Mouse (Mus musculus): Measurements from ENCODE around the gene Nfe2.
"Not testable (repeated sequence)": the region's sequence is repeated elsewhere in the genome, so short reads cannot be mapped to it uniquely, and the experiment has no call there.

Gene Nfe2

DNA sequence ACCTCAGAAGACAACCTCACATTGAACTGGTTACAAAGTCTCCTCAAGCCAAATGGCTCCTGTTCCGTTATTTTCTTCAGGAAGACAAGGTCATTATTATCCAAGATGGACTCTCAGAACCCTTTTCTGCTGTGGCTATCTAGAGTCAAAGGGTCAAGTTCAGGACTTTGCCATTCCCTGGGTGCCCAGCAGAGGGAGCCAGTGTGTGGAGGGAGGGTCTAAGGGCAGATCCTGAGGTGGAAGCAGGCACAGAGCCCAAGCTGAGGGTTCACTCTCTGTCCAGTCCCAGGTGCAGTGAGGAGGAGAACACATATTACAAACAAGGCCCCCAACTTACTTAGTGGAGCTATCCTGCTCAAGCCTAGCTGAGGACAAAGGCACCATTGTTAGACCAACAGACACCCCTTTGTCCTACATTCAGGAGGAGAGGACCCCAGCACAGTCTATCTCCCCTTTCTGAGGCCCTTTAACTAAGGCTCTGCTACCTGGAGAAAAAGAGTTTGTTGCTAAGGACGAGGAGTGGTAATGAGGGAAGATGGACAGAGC lies 7.9 kb downstream of the Nfe2 start:
- DNase-seq (ENCODE audit: low spot score in 2 of 2) = peak; percentile 33 to 40

DNA sequence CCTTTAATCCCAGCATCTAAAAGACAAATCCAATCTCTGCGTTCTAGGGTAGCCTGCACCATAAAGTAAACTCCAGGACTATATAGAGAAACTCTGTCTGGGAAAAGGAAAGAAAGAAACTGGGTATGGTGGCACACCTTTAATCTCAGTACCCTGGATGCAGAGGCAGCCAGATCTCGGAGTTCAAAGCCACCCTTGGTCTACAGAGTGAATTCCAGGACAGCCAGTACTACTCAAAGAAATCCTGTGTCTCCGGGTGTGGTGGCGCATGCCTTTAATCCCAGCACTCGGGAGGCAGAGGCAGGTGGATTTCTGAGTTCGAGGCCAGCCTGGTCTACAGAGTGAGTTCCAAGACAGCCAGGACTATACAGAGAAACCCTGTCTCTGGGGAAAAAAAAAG lies 8.7 kb downstream of the Nfe2 start:
- not testable (repeated sequence) for DNase-seq (ENCODE audit: low spot score in 2 of 2)

DNA sequence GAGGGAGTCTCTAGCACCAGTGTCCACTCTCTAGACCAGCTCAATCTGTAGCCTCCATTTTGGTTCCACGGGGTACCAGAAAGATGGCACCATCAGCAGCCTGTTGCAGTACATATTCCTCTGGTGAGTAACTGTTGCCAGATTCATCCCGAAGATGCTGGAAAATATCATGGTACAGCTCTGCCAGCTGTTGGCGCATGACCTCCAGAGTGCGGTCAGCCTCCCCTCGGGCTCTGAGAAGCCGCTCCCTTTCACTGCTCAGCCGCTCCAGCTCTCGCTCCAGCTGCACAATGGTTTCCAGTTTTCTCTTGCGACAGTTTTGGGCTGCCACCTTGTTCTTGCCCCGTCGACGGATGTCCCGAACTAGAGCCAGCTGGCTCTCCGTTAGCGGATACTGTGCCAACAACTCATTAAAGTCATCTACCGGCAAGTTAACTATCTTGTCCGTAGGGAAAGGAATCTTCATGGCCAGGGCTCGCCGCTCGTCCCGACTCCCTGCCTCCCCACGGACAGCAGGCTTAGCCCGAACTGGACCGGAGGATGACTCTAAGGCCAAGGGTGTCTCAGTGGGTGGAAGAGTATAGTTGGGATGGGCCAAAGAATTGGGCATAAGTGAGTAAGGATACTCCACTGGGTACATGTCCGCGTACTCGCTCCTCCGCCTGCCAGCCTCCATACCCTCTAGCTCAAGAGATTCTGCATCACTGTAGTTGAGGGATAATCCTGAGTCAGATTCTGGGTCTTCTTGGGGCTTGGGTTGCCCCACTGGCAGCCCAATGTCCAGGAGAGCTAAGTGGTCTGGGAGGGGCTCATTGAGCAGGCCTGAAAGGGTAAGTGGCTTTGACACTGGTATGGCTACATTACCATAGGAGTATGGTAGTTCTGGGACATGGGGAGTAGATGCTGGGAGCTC lies 9.5 kb downstream of the Nfe2 start:
- DNase-seq (ENCODE audit: low spot score in 2 of 2) = no peak

DNA sequence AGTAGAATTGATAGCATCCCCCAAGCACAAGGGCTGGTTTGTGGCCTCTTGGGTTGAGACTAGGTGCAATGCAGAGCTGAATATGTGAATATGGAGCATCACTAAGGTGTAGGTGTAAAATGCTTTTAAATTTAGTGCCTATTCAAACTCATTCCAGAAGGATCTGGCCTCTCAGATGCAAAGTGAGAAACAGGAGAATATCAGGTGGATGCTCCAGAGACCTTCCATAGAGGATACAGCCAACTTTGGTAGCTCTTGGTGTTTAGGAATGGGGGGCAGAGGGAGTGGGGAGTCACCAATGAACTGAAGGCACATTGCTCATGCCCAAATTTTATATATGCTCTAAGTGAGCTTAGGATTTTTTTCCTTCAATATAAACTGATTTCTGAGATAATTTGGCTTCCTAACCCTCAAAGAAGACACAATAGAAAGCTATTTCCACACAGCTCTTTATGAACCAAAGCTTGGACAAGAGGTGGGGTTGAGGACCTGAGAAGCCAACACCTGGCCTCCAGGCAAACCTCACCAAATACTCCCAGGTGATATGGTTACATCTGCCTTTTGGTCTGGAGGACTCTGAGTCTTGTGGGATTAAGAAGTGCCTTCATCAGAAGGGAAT lies 10.3 kb downstream of the Nfe2 start:
- DNase-seq (ENCODE audit: low spot score in 2 of 2) = no peak

DNA sequence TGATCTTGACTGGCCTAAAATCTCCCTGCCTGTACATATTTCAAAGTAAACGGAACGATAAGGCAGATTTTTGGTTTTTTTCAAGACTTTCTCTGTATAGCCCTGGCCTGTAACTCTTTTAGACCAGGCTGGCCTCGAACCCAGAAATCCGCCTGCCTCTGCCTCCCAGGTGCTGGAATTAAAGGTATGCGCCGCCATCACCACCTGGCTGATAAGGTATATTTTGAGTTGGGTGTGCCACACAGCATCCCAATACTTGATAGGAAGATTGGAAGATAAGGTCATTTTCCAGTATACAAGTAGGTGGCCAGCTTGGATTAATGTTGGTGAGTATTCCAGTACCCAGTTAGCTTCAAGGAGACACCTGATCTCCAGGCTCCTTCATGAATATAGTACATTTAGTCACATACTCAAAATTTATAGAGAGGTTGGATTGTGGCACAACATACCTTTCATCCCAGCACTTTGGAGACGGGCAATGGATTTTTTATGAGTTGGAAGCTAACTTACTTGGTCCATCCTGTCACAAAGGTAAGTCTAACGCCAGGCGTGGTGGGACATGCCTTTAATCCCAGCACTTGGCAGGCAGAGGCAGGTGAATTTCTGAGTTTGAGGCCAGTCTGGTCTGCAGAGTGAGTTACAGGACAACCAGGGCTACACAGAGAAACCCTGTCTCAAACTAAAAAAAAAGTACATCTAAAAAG lies 11.0 kb downstream of the Nfe2 start:
- no peak for DNase-seq (ENCODE audit: low spot score in 2 of 2)

DNA sequence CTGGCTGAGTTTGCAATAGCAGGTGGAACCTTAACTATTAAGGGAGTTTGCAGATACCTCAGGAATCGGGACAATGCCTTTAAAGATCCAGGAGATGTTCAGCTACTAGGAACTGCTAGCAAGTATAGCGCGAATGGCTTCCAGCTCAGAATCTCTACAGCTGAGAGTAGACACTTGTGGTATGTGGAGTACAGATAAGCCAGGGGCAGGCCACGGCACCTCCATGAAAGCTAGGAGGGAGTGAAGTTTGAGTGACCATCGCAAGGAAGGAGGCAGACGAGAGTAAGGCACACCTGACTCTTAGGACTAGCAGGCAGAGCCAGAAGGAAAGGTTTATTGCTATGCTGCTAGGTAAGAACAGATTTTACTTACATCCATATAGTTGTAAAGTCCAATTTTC lies 12.6 kb downstream of the Nfe2 start:
- DNase-seq (ENCODE audit: low spot score in 2 of 2) = no peak

DNA sequence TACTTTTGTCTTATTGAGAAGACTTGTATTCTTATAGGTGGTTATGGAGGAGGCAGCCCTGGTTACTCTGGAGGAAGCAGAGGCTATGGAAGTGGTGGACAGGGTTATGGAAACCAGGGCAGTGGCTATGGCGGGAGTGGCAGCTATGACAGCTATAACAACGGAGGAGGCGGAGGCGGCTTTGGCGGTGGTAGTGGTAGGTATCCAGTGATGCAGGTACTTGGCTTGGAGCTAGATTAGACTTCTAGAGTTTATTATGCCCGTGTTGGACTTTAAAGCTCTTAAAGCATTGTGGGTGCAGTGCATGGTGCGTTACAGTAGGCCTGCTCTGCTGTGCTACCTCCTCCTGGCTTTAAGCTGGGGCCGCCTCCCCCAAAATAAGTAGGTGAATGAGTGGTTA lies 15.3 kb downstream of the Nfe2 start:
- DNase-seq (ENCODE audit: low spot score in 2 of 2) = no peak

DNA sequence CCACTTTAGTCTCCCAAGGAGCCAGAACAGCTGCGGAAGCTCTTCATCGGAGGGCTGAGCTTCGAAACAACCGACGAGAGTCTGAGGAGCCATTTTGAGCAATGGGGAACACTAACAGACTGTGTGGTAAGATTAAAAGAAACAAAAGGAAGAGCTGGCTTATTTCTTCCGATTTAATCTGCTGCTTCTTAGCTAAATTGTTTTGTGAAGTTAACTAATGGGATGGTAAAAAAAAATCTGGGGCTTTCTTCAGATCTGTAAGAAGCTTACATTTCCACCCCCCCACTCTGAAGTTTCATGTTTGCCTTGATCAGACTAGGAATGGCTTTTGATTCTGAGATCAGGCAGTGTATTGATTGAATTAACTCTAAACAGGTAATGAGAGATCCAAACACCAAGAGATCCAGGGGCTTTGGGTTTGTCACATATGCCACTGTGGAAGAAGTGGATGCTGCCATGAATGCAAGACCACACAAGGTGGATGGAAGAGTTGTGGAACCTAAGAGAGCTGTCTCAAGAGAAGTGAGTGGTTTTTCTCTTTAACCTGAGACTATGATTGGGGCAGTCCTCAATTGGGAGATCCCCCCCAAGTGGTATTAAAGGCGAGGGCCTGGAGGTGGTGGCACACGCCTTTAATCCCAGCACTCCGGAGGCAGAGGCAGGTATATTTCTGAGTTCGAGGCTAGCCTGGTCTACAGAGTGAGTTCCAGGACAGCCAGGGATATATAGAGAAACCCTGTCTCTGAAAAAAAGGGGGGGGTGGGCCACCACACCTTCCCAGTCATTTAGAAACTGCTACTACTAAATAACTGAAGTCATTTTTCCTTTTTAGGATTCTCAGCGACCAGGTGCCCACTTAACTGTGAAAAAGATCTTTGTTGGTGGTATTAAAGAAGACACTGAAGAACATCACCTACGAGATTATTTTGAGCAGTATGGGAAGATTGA lies 16.9 kb downstream of the Nfe2 start:
- DNase-seq (ENCODE audit: low spot score in 2 of 2) = not testable (repeated sequence)

DNA sequence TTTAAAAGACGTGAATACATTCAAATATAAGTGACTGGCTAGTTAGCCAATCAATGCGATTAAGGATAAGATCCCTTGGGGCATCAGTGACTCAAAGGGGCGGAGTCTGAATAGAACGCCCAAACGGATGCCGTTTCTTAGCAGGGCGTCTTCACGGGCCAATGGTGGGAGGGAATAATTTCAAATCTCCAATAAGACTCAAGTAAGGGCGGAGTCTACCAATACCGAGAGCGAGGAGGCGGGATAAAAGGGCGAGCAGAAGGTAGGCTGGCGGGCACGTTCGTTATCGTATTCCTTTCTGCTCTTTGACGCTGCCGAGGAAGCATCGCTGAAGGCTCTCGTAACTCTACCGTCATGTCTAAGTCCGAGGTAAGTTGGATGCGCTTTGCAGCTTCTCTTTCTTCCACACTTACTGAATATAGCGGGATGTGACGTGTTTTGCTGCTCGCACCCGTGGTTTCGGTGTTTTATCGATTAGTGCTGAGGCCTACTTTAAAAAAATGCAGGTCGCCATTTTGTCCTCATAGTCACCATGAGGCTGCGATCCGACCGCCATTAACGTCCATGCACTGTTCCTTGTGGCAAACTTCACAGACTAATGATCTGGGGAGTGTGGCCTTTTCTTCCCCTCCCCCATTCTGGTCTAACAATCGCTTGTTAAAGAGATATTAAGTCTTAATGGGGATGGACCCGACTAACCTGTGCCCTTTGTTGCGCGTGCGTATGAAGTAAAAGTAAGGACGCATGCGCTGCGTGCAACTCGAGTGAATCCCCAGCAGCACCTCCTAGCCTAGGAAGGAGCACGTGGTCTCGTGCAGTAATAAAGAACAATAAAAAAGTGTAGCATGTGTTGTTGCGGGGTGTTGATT lies 17.8 kb downstream of the Nfe2 start, which contains the start of gene Hnrnpa1:
Gene Hnrnpa1 (plus strand): TSS at position 273 of the 869 bp plus-strand sequence.
- peak; percentile 92 to 96 for DNase-seq (ENCODE audit: low spot score in 2 of 2)

DNA sequence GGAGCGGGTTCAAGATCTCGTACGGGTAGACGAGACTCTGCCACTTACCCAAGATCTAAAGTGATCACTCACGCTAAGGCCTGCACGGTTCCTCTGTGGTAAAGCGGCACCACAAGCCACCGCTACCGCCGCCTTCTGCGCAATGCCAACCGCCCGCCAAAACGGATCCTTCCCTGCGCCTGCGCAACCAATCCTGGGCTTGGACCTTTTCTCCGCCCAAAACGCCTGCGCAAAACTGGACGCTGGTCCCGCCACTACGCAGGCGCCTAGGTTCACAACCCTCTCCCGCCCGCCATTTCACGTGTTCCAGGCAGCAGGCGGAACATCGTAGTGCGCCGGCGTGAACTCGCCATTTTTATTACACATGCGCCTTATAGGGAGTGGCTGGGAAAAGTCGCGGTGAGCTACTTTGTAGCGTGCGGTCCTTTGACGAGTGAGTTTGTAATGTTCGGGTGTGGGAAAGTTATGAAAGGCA lies 18.5 kb downstream of the Nfe2 start, which contains the start of gene Cbx5:
Gene Cbx5 (minus strand): TSS at position 132 of the 475 bp plus-strand sequence.
- peak; percentile 99 for DNase-seq (ENCODE audit: low spot score in 2 of 2)

DNA sequence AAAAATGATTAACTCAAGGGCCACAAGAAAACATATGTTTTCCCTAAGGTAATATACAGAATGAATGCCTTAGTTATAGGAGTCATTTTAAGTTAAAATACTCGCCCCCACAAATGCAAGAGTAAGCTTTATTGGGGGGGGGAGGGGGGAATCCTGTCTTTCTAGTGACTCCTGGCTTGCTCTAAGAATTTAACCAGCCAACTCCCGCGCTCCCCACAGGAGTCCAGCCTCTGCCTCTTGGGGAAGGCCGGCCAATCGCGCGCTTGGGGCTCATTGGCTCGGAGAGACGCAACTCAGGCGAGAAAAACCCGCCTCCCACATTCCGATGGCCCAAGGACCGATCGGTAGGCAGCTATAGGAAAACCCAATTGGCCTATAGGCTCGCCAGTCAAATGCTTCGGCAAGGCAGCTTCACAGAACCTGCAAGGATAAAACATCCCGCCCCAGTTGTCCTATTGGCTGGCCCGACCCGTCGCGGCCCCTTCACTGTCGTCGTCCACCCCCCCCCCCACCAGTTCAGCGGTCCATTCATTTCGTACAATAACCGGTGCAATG lies 19.0 kb downstream of the Nfe2 start:
- DNase-seq (ENCODE audit: low spot score in 2 of 2) = peak; percentile 89 to 96

DNA sequence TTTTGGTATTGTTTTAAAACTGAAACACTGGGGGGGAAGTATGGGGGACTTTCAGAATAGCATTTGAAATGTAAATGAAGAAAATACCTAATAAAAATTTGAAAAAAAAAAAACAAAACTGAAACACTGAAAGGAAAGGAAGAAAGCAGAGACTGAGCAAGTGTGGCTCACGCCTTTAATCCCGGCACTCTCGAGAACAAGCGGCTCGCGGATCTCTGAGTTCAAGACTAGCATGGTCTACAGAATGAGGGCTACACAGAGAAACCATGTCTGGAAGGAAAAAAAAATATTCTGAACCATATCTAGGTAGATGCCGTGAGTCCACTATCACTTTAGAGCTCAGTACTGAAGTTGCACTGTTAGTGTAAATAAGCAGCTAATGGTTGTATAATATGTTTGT lies 20.9 kb downstream of the Nfe2 start:
- DNase-seq (ENCODE audit: low spot score in 2 of 2) = no peak

DNA sequence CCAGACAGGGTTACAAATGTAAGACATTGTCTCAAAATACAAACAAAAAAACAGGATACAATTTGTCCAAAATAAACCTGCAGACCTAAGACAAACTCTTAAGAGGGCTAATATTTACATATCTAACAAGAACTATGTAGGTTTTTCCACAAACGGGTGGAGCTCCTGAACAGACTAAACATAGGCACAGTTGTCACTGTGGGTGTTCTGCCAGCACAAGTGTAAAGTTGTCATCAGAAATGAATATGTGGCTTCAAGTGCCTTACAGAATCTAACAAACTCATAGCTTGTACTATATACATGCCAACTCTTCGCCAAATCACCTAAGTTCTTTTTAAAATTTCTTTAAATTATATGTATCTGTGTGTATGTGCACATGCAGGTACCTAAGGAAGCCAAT lies 25.1 kb downstream of the Nfe2 start:
- peak in 1 of 2 experiments; percentile 62 for DNase-seq (ENCODE audit: low spot score in 2 of 2)

DNA sequence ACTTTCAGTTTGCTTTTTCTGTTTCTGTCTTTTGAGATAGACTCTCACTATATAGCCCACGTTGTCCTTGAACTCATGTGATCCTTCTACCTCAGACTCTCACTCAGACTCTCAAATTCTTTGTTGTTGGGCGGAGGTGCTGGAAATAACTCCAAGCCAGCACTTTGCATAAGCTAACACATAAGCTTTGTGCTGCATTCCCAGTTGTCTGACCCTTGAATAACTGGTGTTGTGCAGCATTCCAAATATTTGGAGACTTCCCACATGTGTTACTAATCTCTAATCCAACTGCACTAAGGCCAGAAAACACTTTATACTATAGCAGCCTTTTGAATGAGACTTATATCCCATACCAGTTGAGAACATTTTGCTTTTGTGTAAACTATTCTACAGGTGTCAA lies 29.3 kb downstream of the Nfe2 start:
- no peak for DNase-seq (ENCODE audit: low spot score in 2 of 2)

DNA sequence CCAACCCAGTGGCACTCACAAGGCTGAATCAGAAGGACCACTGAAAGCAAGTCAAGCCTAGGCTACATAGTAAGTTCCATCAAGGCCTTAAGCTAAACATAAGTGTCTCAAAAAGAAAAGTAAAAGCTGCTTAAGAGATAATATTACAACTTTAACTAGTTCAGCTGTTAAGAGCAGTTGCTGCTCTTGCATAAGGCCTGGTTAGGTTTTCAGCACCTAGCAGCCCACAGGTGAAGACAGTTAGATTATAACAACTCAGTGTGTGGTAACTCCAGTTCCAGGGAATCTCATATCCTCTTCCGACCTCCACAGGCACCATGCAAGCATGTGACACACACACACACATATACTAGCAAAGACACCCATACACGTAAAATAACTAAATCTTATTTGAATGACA lies 30.6 kb downstream of the Nfe2 start:
- DNase-seq (ENCODE audit: low spot score in 2 of 2) = no peak

DNA sequence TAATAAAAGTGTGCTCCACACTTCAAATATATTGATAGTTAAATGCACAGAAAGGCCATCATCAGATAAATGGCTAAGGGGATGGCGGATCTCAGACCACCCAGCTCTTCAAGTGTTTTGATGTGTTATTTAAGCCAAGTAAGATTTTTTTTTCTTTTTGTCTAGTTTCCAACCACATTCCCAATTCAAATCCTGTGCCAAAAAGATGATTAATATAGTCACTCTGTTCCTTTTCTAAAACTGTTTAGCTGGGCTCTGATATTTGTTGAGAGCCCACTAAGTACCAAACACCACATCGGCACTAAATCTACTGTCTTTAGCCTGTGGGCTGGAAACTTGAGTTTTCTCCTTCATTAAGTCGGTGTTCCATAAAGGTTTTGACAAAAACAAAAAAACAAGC lies 31.2 kb downstream of the Nfe2 start:
- DNase-seq (ENCODE audit: low spot score in 2 of 2) = no peak

DNA sequence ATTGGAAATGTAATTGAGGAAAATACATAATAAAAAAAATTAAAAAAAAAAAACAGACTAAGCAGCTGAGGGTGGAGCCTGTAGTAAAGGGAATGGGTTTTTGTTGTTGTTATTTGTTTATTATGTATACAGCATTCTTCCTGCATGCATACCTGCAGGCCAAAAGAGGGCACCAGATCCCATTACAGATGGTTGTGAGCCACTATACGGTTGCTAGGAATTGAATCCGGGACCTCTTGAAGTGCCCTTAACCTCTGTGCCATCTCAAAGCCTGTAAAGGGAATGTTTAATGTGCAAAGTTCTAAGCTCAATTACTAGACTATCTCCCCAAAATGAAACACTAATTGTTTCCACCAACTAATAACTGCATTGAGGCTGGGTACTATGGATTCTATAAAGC lies 34.0 kb downstream of the Nfe2 start:
- no peak for DNase-seq (ENCODE audit: low spot score in 2 of 2)

DNA sequence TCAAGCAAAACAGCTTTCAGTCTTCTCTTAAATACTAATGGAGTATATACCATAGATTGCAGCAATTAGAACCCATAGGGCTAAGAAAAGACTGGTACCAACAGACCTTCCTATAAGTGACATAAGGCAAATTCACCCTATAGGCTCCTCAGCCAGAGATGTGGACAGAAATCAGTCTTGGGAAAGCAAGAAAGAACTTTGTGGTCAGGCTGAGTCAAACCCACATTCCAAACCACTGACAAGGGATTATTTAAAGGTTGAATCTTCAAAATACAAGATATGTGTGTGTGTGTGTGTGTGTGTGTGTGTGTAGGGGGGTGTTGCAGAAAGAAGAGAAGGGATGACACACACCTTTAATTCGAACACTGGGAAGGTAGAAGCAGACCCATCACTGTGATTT lies 36.8 kb downstream of the Nfe2 start:
- DNase-seq (ENCODE audit: low spot score in 2 of 2) = no peak

DNA sequence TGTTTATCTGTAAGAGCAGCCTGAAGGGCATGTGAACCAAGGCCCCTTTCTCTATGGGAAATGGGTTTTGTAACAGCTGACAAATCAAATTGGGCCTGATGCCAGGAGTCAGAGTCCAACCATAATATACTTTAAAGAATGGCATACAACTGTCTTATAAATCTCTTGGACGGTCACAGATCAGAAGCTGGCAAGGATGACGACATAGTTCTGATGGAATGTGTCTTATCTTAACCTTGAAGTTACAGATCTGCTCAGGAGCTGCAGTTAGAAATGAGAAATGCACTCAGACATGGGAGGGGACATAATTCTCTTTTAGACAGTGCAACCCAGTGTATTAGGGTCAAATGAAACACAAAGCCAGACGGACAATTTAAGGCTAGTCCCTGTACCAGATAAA lies 37.4 kb downstream of the Nfe2 start:
- DNase-seq (ENCODE audit: low spot score in 2 of 2) = no peak

DNA sequence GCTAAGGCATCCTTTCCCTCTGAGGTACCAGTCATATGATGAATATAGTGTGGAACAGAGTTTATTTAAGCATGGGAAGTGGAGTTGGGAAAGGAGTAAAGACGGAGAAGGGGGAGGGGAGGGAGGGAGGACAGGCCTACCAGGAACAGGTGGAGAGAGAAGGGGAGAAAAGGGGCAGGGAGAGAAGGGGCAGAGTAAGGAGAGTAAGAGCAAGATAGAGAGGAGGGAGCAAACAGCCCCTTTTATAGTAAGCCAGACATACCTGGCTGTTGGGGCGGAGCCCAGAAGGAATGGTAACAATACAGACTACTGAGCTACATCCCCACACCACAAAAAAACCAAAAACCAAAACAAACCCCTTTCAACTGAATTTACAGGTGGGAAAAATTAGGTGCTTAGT lies 42.2 kb downstream of the Nfe2 start:
- no peak for DNase-seq (ENCODE audit: low spot score in 2 of 2)

All from frontal cortex, postnatal 36 days (tissue).